Mouse (Mus musculus) cerebellum, postnatal 25 days (tissue): ENCODE measurements around the gene Hdhd5.

ENCODE experiments used
- DNase-seq, 2 experiments: peaks; one replicate each; pipeline ENCODE4 v3.0.0; 2021; ENCODE audit warnings: mixed read lengths in 2 of 2

Hdhd5 gene

GRCm38 (mm10) chr6:120482021-120482420 lies 49.1 kb downstream of the Hdhd5 start:
- no peak for DNase-seq

- DNase-seq, result no peak
These were observed 49.6 kb downstream of the Hdhd5 start for GRCm38 (mm10) chr6:120481538-120481937.

- DNase-seq, result no peak
These were observed 50.8 kb downstream of the Hdhd5 start for GRCm38 (mm10) chr6:120480361-120480760.

GRCm38 (mm10) chr6:120479302-120479701 lies 51.8 kb downstream of the Hdhd5 start:
- no peak for DNase-seq

- DNase-seq, result no peak
These were observed 55.8 kb downstream of the Hdhd5 start for GRCm38 (mm10) chr6:120475288-120475687.

- peak in 1 of 2 experiments; percentile 36 for DNase-seq
These were observed 57.7 kb downstream of the Hdhd5 start for GRCm38 (mm10) chr6:120473427-120473826.

- no peak for DNase-seq
These were observed 58.5 kb downstream of the Hdhd5 start for GRCm38 (mm10) chr6:120472455-120473140.

- no peak for DNase-seq
These were observed 59.1 kb downstream of the Hdhd5 start for GRCm38 (mm10) chr6:120471991-120472441.

GRCm38 (mm10) chr6:120470666-120471065 lies 60.5 kb downstream of the Hdhd5 start:
- DNase-seq, result no peak

GRCm38 (mm10) chr6:120469770-120470169 lies 61.3 kb downstream of the Hdhd5 start:
- DNase-seq, result no peak

- no peak for DNase-seq
These were observed 61.9 kb downstream of the Hdhd5 start for GRCm38 (mm10) chr6:120469268-120469667.

- DNase-seq, result no peak
These were observed 62.9 kb downstream of the Hdhd5 start for GRCm38 (mm10) chr6:120468259-120468658.

GRCm38 (mm10) chr6:120466609-120467329 lies 64.3 kb downstream of the Hdhd5 start:
- DNase-seq, result no peak

GRCm38 (mm10) chr6:120465393-120465792 lies 65.7 kb downstream of the Hdhd5 start:
- no peak for DNase-seq

GRCm38 (mm10) chr6:120464406-120464939 lies 66.6 kb downstream of the Hdhd5 start:
- DNase-seq, result no peak

- no peak for DNase-seq
These were observed 67.2 kb downstream of the Hdhd5 start for GRCm38 (mm10) chr6:120463884-120464283.

GRCm38 (mm10) chr6:120463086-120463871 lies 67.8 kb downstream of the Hdhd5 start, which contains the start of gene Il17ra:
Il17ra (plus strand) TSS chr6:120463247.
- peak; percentile 28 to 63 for DNase-seq

- DNase-seq, result no peak
These were observed 68.9 kb downstream of the Hdhd5 start for GRCm38 (mm10) chr6:120462251-120462650.

- DNase-seq, result no peak
These were observed 69.9 kb downstream of the Hdhd5 start for GRCm38 (mm10) chr6:120461217-120461616.
